Mouse (Mus musculus) CD4-positive, CD25-positive, alpha-beta regulatory T cell (primary cell): ENCODE measurements around the gene Mybpc3. TPM values are rescaled to one million over a fixed set of nuclear protein-coding genes. Genes with fewer than 3 reads are reported as not detected.

ENCODE experiments used
- polyA plus RNA-seq: library from polyadenylated mRNA; unstranded; fragments of 100-300 nt; shearing (Covaris generic); gene quantifications from one replicate; pipeline ENCODE4 v1.2.1, GENCODE M21; 2017

Gene Mybpc3
- not detected for polyA plus RNA-seq

DNA sequence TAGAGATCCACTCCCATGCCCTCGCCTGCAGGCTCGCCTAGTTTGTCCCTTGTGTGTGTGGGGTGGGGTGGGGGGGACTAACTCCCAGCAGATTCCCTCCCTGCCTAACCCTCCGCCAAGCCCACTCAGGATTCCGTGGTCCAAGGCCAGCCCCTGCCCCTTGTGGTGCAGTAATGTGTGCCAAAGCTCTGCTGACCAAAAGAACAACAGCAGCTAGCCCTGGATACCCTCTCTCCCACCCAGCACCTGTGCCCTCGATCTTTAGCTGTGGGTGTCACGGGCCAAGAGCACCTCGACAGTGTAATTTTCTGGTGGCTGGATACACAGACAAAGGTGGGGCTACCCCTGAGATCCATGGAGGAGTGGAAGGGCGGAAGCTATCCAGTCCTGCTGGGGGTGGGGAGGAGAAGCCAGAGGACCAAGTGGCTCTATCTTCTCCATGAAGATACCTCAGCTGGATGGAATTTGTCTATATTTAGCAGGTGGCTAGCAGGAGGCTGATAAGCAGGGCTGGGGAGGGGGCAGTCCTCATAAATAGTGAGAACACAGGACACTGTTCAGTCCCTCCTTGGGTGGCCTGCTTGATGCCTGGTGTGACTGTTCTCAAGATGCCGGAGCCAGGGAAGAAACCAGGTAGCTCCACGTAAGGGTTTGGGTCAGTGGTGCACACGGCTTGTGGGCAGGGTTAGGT, at the start of gene Mybpc3:
Gene Mybpc3 (plus strand): TSS at position 560 of the 691 bp plus-strand sequence.

DNA sequence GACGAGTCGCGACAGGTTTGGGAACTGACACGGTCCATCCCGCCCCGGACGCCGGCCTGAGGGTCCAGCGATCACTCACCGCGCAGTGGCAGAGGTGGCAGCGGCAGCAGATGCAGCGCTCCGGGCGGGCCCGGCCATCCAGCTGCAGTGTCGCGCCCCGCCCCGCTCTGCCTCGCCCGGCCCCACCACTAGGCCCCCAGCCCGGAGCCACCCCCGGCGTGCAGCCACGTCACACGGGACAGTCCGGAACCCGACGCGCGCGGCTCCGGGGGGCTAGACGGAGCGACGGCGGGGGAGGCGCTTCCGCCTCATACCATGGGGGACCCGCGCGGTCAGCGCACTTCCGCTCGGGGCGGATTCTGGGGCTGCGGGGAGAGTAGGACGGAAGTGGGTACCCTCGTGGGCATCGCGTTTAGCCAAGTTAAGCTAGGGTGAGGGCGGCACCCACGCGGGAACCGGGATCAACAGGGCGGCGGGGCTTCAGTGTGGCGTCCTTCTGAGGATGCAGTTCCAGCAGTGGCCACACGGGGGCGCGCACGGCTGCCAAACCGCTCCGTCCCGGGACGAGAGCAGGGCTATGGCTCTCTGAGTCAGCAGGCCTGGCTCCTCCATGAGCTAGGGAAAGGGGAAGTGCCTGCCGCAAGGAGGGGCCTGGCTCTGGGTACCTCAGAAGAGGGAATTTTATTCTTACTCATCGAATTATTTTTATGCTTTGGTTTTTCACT, 47.7 kb upstream of the Mybpc3 start, which contains the start of gene Slc39a13:
Gene Slc39a13 (minus strand): TSS at position 342 of the 725 bp plus-strand sequence.

DNA sequence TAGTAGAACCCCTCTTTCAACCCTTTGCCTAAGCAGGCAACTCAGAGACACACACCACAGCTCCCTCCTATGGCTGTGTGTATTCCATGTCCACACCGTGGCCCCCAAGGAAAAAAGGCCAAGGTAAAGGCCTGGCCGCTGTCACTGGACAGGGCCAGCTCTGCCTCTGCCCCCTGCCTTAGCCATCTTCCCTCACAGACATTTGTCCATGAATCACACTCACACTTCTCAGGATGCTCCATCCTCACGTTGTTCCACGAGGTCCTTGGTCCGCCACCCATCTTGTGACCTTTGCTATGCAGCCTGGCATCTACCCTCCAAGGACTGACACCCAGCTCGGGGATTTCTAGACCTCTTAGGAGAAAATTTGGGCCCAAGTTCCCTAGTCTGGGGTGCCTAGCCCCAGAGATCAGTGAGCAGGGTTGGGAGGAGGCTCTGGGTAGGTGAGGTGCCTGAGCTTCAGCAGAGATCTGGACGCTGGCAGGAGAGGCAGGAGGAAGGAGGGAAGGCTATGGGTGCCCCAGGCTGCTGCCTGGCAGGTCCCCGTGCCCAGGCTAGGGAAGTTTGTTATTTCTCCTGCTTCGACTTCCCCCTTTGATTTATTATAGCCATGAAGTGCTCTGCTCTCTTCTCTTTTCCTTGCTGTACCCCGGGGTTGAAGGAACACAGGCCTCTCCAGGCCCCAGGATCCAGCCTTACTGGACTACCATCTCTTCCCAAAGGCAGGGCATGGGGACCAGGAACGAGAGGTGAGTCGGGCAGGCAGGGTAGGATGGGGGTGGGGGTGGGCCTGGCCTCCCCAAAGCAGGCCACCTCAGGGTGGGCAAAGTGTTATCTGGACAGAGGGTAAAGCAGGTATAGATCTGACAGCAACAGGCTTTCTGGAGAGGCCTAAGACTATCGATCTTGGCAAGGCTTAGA, 35.9 kb upstream of the Mybpc3 start, which contains the start of gene Spi1:
Gene Spi1 (plus strand): TSS at position 616 of the 921 bp plus-strand sequence.

DNA sequence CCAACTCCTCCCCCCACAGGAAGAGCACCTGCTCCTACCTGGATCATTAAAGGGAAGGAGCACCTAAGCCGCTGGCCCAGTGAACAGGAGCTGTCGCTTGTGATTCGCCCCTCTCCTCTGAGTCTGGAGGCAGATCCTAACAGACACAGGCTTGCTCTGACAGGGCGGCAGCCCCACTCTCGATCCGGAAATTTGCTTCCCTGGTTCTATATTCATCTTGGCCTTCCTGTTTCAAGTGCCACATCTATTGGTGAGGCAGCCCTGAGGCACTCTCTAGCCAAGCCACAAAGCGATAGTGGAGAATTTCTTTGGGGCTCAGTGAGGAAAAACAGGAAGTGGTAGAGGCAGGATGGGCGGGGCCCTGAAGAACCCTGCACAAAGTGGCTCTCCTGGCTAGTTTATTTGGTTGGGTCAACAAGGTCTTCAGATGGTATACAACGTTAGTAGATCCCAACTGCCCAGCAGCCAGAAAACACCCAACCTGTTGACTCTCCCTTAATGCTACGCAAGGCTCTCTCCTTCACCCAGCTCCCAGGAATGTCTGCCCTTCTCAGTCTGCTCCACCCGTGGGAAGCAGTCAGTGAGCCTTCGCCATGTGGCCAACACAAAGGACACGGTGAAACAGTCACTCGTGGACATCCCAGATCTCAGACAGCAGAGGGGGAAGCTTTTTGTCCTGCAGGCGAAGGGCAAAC, 65.9 kb downstream of the Mybpc3 start, which contains the start of gene Madd:
Gene Madd (minus strand): TSS at position 127 of the 695 bp plus-strand sequence.

Other genes starting within 250 kb of the Mybpc3 start
- gene C1qtnf4, start 232.3 kb upstream of the Mybpc3 start, polyA plus RNA-seq = 3.0 TPM
- gene Kbtbd4, start 213.4 kb upstream of the Mybpc3 start, polyA plus RNA-seq = 41.9 TPM
- gene Ndufs3, start 213.3 kb upstream of the Mybpc3 start, polyA plus RNA-seq = 163 TPM
- 115 TPM for gene Celf1, start 177.8 kb upstream of the Mybpc3 start, polyA plus RNA-seq
- 4.2 TPM for gene Rapsn, start 82.5 kb upstream of the Mybpc3 start, polyA plus RNA-seq
- gene Psmc3, start 64.1 kb upstream of the Mybpc3 start, polyA plus RNA-seq = 282 TPM
- gene Slc39a13, start 47.7 kb upstream of the Mybpc3 start, polyA plus RNA-seq = 39.2 TPM
- gene Spi1, start 35.8 kb upstream of the Mybpc3 start, polyA plus RNA-seq = 1.4 TPM
- 124 TPM for gene Madd, start 65.7 kb downstream of the Mybpc3 start, polyA plus RNA-seq
- 1.7 TPM for gene Nr1h3, start 84.7 kb downstream of the Mybpc3 start, polyA plus RNA-seq
- 17.2 TPM for gene Acp2, start 84.7 kb downstream of the Mybpc3 start, polyA plus RNA-seq
- gene Ddb2, start 118.8 kb downstream of the Mybpc3 start, polyA plus RNA-seq = 84.5 TPM
- gene Pacsin3, start 137.8 kb downstream of the Mybpc3 start, polyA plus RNA-seq = 0.25 TPM
- 131 TPM for gene Arfgap2, start 146.8 kb downstream of the Mybpc3 start, polyA plus RNA-seq